Mouse (Mus musculus) heart, adult 2 months (tissue): ENCODE data around the gene Sf1. TPM values are rescaled to one million over a fixed set of nuclear protein-coding genes. Genes with fewer than 3 reads are reported as not detected.

Experiments used
- DNase-seq, 2 experiments: peaks; one replicate each; pipeline ENCODE4 v3.0.0; 2021
- H3K27ac ChIP-seq: fragments of 200-600 bp; 2 replicates; pipeline ENCODE4 v1.8.1; 2022
- H3K27me3 ChIP-seq: fragments of 200-500 bp; 2 replicates; pipeline ENCODE4 v1.6.1; 2012; ENCODE audit warnings: mild to moderate bottlenecking, low read length, inconsistent platforms, mixed read lengths; ENCODE audit not compliant: control insufficient read depth, insufficient read depth
- H3K36me3 ChIP-seq: fragments of 200-500 bp; 2 replicates; pipeline ENCODE4 v1.6.1; 2012; ENCODE audit warnings: low read length, inconsistent platforms; ENCODE audit not compliant: control insufficient read depth, insufficient read depth
- H3K4me1 ChIP-seq: fragments of 200-500 bp; 2 replicates; pipeline ENCODE4 v1.6.1; 2011; ENCODE audit warnings: low read length; ENCODE audit not compliant: control insufficient read depth, insufficient read depth
- H3K4me3 ChIP-seq: fragments of 200-600 bp; 2 replicates; pipeline ENCODE4 v1.8.1; 2022
- H3K79me2 ChIP-seq: fragments of 200-500 bp; replicated peaks from 2 replicates; pipeline ENCODE4 v1.6.1; 2012; ENCODE audit warnings: mild to moderate bottlenecking, inconsistent platforms, low read length, moderate library complexity, mixed read lengths; ENCODE audit not compliant: control insufficient read depth, insufficient read depth
- H3K9ac ChIP-seq: fragments of 200-500 bp; 2 replicates; pipeline ENCODE4 v1.6.1; 2012; ENCODE audit warnings: low read depth, mild to moderate bottlenecking, control low read depth, inconsistent platforms, low read length, mixed read lengths
- CTCF ChIP-seq: fragments of 200-600 bp; IDR thresholded peaks from 2 replicates; pipeline ENCODE4 v1.8.1; 2022; ENCODE audit warnings: antibody characterized with exemption, mild to moderate bottlenecking, moderate library complexity
- EP300 ChIP-seq: fragments of 200-500 bp; IDR thresholded peaks from 2 replicates; pipeline ENCODE4 v1.6.1; 2011; ENCODE audit warnings: low read depth, low read length, control low read depth; ENCODE audit not compliant: insufficient read depth
- POLR2A ChIP-seq: fragments of 200-500 bp; IDR thresholded peaks from 2 replicates; pipeline ENCODE4 v1.6.1; 2011; ENCODE audit warnings: mild to moderate bottlenecking, low read depth, low read length, control low read depth; ENCODE audit not compliant: insufficient read depth
- WGBS: fragments of 180-500 bp; shearing (Covaris S2); methylation state at CpG from one replicate; pipeline ENCODE4 v1.1.7; 2018; 5-methylcytosine and 5-hydroxymethylcytosine counted together
- intact Hi-C: fragments of 180-260 bp; cut with DNase I; formaldehyde crosslinking; loops from one replicate; pipeline ENCODE4 v1.15.1; 2025
- polyA plus RNA-seq: library from polyadenylated mRNA; depleted of rRNA; stranded (reverse); fragments of >200 nt; gene quantifications from 2 replicates; pipeline ENCODE4 v1.2.3, GENCODE M21; 2012
- total RNA-seq, 2 experiments: library from RNA; stranded (reverse); gene quantifications; 2 replicates each; pipeline ENCODE4 v1.2.3; 2021

Sf1 gene
- total and polyA plus RNA-seq, 3 experiments: 58.5 to 103 (median 93.0) TPM

- WGBS: 91% methylated on average over 9 of the region's 9 CpGs
- TF ChIP-seq CTCF (no peak), POLR2A (no peak), EP300 (no peak)
- no peak overlapping the region for H3K9ac ChIP-seq
- H3K79me2 ChIP-seq: no peaks in the 10 kb centered on the region
- intact Hi-C loops: no loop called here
- no peak for DNase-seq
- H3K4me1 ChIP-seq: peaks cover 15% of the 10 kb centered on the region
- H3K4me3 ChIP-seq: no peak overlapping the region
- peaks cover 11% of the 10 kb centered on the region for H3K36me3 ChIP-seq
- no peak overlapping the region for H3K27ac ChIP-seq
- no peaks in the 10 kb centered on the region for H3K27me3 ChIP-seq
These were observed 17.1 kb downstream of the Sf1 start for GRCm38 (mm10) chr19:6380411-6381166.

GRCm38 (mm10) chr19:6381238-6381637, 17.7 kb downstream of the Sf1 start:
- H3K27ac ChIP-seq: no peak overlapping the region

GRCm38 (mm10) chr19:6382323-6382924, 18.9 kb downstream of the Sf1 start:
- Histone ChIP-seq H3K9ac (no peak overlapping the region), H3K79me2 (0 out of 2 replicates have a peak, but pooled peaks cover 1% of the 10 kb centered on the region), H3K27ac (no peak overlapping the region; the same call in 1 of the 2 replicates), H3K4me3 (no peak overlapping the region), H3K27me3 (no peaks in the 10 kb centered on the region), H3K36me3 (peaks cover 2% of the 10 kb centered on the region), H3K4me1 (peaks cover 18% of the 10 kb centered on the region)
- no peak for DNase-seq
- 39% methylated on average over 4 of the region's 4 CpGs for WGBS
- intact Hi-C loops: no loop called here
- TF ChIP-seq POLR2A (no peak), EP300 (no peak), CTCF (no peak)

More at GRCm38 (mm10) chr19:6381238-6381637, 17.7 kb downstream of the Sf1 start:
- Histone ChIP-seq H3K9ac (no peak overlapping the region), H3K4me3 (no peak overlapping the region), H3K36me3 (peaks cover 11% of the 10 kb centered on the region), H3K4me1 (peaks cover 16% of the 10 kb centered on the region), H3K27me3 (no peaks in the 10 kb centered on the region), H3K79me2 (0 out of 2 replicates have a peak, but pooled peaks cover 1% of the 10 kb centered on the region)
- DNase-seq: no peak
- TF ChIP-seq EP300: no peak
- no peak for TF ChIP-seq POLR2A
- TF ChIP-seq CTCF: no peak
- WGBS: 98% methylated on average over 5 of the region's 5 CpGs
- intact Hi-C loops: no loop called here

- no peak for TF ChIP-seq EP300
- TF ChIP-seq POLR2A: no peak
- no peak for TF ChIP-seq CTCF
- Histone ChIP-seq H3K9ac (no peak overlapping the region), H3K36me3 (no peaks in the 10 kb centered on the region), H3K4me1 (peaks cover 17% of the 10 kb centered on the region), H3K27me3 (no peaks in the 10 kb centered on the region), H3K4me3 (no peak overlapping the region), H3K27ac (peak overlapping the region; percentile 92), H3K79me2 (0 out of 2 replicates have a peak, but pooled peaks cover 1% of the 10 kb centered on the region)
- 25% methylated on average over 5 of the region's 5 CpGs for WGBS
- intact Hi-C loops: no loop called here
- peak in 1 of 2 experiments; percentile 9 for DNase-seq
These were observed 20.0 kb downstream of the Sf1 start for GRCm38 (mm10) chr19:6383470-6383869.

GRCm38 (mm10) chr19:6384128-6384527, 20.6 kb downstream of the Sf1 start, which contains the start of gene Pygm:
Gene Pygm (plus strand): TSS chr19:6384399.
- H3K36me3 ChIP-seq: no peaks in the 10 kb centered on the region
- H3K4me3 ChIP-seq: peak within 1 kb of the TSS; percentile 62
- peak; percentile 99 for TF ChIP-seq POLR2A
- peak; percentile 89 for TF ChIP-seq EP300
- TF ChIP-seq CTCF: peak; percentile 26
- DNase-seq: peak; percentile 90 to 92
- peak within 1 kb of the TSS; percentile 92 for H3K27ac ChIP-seq
- H3K27me3 ChIP-seq: no peaks in the 10 kb centered on the region
- 0 out of 2 replicates have a peak, but pooled peaks cover 1% of the 10 kb centered on the region for H3K79me2 ChIP-seq
- peak within 1 kb of the TSS; percentile 60 for H3K9ac ChIP-seq
- intact Hi-C loops: no loop called here
- H3K4me1 ChIP-seq: peaks cover 17% of the 10 kb centered on the region
- WGBS: 6% methylated on average over 7 of the region's 7 CpGs

GRCm38 (mm10) chr19:6384954-6385353, 21.5 kb downstream of the Sf1 start:
- WGBS: 12% methylated on average over 11 of the region's 11 CpGs
- TF ChIP-seq CTCF: no peak
- TF ChIP-seq POLR2A: no peak; the same call in 1 of the 2 replicates
- TF ChIP-seq EP300: 0 out of 2 replicates have a peak, but pooled peaks have one; percentile 49
- H3K4me3 ChIP-seq: peak overlapping the region; percentile 62
- peak overlapping the region; percentile 60 for H3K9ac ChIP-seq
- intact Hi-C loops: no loop called here
- 0 out of 2 replicates have a peak, but pooled peaks cover 1% of the 10 kb centered on the region for H3K79me2 ChIP-seq
- no peaks in the 10 kb centered on the region for H3K27me3 ChIP-seq
- H3K27ac ChIP-seq: peak overlapping the region; percentile 92
- DNase-seq: peak; percentile 58 to 61
- H3K4me1 ChIP-seq: peaks cover 17% of the 10 kb centered on the region
- H3K36me3 ChIP-seq: peaks cover 1% of the 10 kb centered on the region; the same call in 1 of the 2 replicates
